ENCODE assay signal across 8 mouse cellular contexts in the genomic region with DNA sequence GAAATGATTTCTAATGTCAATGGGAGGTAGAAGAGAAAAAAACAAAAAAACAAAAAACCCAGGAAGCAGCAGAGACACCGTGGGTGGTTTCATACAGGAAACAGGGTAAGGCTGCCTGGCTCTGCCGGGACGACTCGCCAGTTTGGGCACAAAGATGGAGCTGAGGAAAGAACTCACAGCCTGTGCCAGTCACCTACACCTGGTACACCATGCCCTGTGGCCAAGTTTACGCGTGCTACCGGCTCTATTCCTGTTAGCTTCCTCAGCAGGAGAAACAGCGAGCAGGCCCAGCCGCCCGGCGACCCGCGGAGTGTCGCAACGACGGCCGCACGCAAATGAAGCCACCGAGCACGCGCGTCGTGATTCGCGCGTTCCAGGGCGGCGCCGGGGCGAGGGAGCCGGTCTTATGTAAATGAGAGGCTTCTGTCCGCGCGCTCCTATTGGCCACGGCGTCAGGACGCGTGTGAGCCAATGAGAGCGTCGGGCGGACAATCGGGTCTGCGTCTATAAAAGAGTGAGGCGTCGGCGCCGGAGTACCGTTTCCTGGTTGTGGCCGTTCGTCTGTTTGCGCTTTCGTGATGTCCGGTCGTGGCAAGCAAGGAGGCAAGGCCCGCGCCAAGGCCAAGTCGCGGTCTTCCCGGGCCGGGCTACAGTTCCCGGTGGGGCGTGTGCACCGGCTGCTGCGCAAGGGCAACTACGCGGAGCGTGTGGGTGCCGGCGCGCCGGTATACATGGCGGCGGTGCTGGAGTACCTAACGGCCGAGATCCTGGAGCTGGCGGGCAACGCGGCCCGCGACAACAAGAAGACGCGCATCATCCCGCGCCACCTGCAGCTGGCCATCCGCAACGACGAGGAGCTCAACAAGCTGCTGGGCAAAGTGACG. TPM values are rescaled to one million over a fixed set of nuclear protein-coding genes. Genes with fewer than 3 reads are reported as not detected.
A peak's percentile ranks its signal among the peaks of the same experiment; 100 is the strongest.
DNase-seq lines count a peak whose midpoint lies in the region; ATAC-seq lines count a peak whose summit lies in the region.

TSS of gene Hist2h2aa1 (plus strand) at position 495 of the 884 bp plus-strand sequence.

- ATAC-seq in common myeloid progenitor, adult 5-6 weeks (replicated peaks; ENCODE audit: low read depth, poor library complexity, severe bottlenecking): peak; percentile 71
- ATAC-seq in megakaryocyte, adult 5-6 weeks (ENCODE audit: poor library complexity, severe bottlenecking): peak; percentile 69

- DNase-seq in R1 (ENCODE audit: low read depth, low spot score): peak; percentile 73
- DNase-seq in gastrocnemius, postnatal 10 days: peak; percentile 80
- DNase-seq in induced T-regulatory cell, adult 2 months (ENCODE audit: low read depth): peak; percentile 89
- DNase-seq in left cerebral cortex, adult 8-10 months (ENCODE audit: low spot score in 2 of 2): peak; percentile 82 to 89
- DNase-seq in right cerebral cortex, adult 2 months (ENCODE audit: low spot score in 2 of 2): peak; percentile 79 to 89
- peak; percentile 23 for DNase-seq in urinary bladder, postnatal 10 days (ENCODE audit: low spot score)

RNA-seq across cellular contexts. Expression of gene Hist2h2aa1, which starts in this region (rescaled TPM):
- total RNA-seq in common myeloid progenitor, adult 5-6 weeks (2017): 5,131 and 5,822 TPM in 2 replicates
- 10 to 100 TPM; 10.2 to 16.2 TPM for total RNA-seq in gastrocnemius, postnatal 10 days (2021)
- 10 to 100 TPM in 2 of 4 experiments, 1 to 10 TPM in 2; 5.2 to 28.7 (median 10.2) TPM for total RNA-seq in left cerebral cortex, adult 8-10 months (2022)
- not detected in 2 replicates for total RNA-seq in megakaryocyte, adult 5-6 weeks (2015)
- 12,468 and 14,692 TPM in 2 replicates for total RNA-seq in megakaryocyte, adult 5-6 weeks (2017)

Comparison
In these comparisons a context has a peak if more than half of its experiments do, and no peak if none do; other contexts are left out.
1. Peak in every context shown above with its lines: DNase-seq and ATAC-seq.
2. DNase-seq: peak in every context shown above with its lines; median percentile 89 in induced T-regulatory cell, adult 2 months; 86 in left cerebral cortex, adult 8-10 months; 84 in right cerebral cortex, adult 2 months; 80 in gastrocnemius, postnatal 10 days; 73 in R1; 23 in urinary bladder, postnatal 10 days.